Mouse (Mus musculus) heart, postnatal 36 days (tissue): ENCODE measurements at regions not wholly inside any gene's neighbourhood (a gene's known extent, or its start where the extent isn't known, plus 50 kb on each side); places are given as distances from the start of the nearest gene placed in this dataset.
A peak's percentile ranks its signal among the peaks of the same experiment; 100 is the strongest.

ENCODE experiments used
- DNase-seq, 2 experiments: peaks; one replicate each; pipeline ENCODE4 v3.0.0; 2021 to 2022
- intact Hi-C: fragments of 180-260 bp; cut with DNase I; formaldehyde crosslinking; loops from one replicate; pipeline ENCODE4 v1.15.1; 2025

GRCm38 (mm10) chr17:47983286-47983685 is 54.8 kb downstream of the 1700122O11Rik start:
- intact Hi-C loops: no loop called here
- no peak for DNase-seq

- intact Hi-C loops: no loop called here
- DNase-seq: no peak
Observed at GRCm38 (mm10) chr17:47981556-47982027, 56.5 kb downstream of the 1700122O11Rik start.

GRCm38 (mm10) chr17:47979266-47979665 is 54.8 kb upstream of the Foxp4 start:
- DNase-seq: no peak
- intact Hi-C loops: loop anchor here (5.0 kb wide), 2 partner anchors 43 to 107 kb away; no protein-coding TSS in a partner anchor

GRCm38 (mm10) chr17:47978404-47979030 is 54.1 kb upstream of the Foxp4 start:
- intact Hi-C loops: loop anchor here (5.0 kb wide), 2 partner anchors 44 to 106 kb away; no protein-coding TSS in a partner anchor

GRCm38 (mm10) chr17:47978001-47978400 is 53.6 kb upstream of the Foxp4 start:
- intact Hi-C loops: loop anchor here (5.0 kb wide), 2 partner anchors 44 to 106 kb away; no protein-coding TSS in a partner anchor

More at GRCm38 (mm10) chr17:47978404-47979030, 54.1 kb upstream of the Foxp4 start:
- no peak for DNase-seq

GRCm38 (mm10) chr17:47976999-47977357 is 52.5 kb upstream of the Foxp4 start:
- intact Hi-C loops: loop anchor here (5.0 kb wide), 2 partner anchors 45 to 105 kb away; no protein-coding TSS in a partner anchor
- DNase-seq: no peak

More at GRCm38 (mm10) chr17:47978001-47978400, 53.6 kb upstream of the Foxp4 start:
- no peak for DNase-seq

- DNase-seq: peak; percentile 52 to 61
- intact Hi-C loops: loop anchor here (5.0 kb wide), 2 partner anchors 46 to 104 kb away; no protein-coding TSS in a partner anchor
Observed at GRCm38 (mm10) chr17:47976061-47976998, 51.9 kb upstream of the Foxp4 start.

GRCm38 (mm10) chr17:47975281-47976060 is 51.0 kb upstream of the Foxp4 start:
- intact Hi-C loops: loop anchor here (2.0 to 5.0 kb wide), 3 partner anchors 47 to 103 kb away; partner anchors contain the start of gene Foxp4
- DNase-seq: peak; percentile 21 to 28

GRCm38 (mm10) chr17:47974503-47974902 is 50.1 kb upstream of the Foxp4 start:
- intact Hi-C loops: loop anchor here (2.0 kb wide), 1 partner anchor 50 kb away; the partner anchor contains the start of gene Foxp4
- DNase-seq: no peak
